Mouse (Mus musculus) intestine, embryonic 15.5 days (tissue): ENCODE measurements around the gene Glis2. TPM values are rescaled to one million over a fixed set of nuclear protein-coding genes. Genes with fewer than 3 reads are reported as not detected.
"Not testable (repeated sequence)": the region's sequence is repeated elsewhere in the genome, so short reads cannot be mapped to it uniquely, and the experiment has no call there.

ENCODE experiments used
- ATAC-seq: fragments of 200-750 bp; cut with Nextera tagmentation; 2 replicates; pipeline ENCODE4 v1.8.0; 2017; ENCODE audit warnings: moderate TSS enrichment, moderate library complexity
- H3K27ac ChIP-seq: fragments of 300-500 bp; sonication (generic); 2 replicates; pipeline ENCODE4 v1.5.1; 2015; ENCODE audit warnings: mild to moderate bottlenecking, inconsistent platforms
- H3K27me3 ChIP-seq: fragments of 300-500 bp; sonication (generic); replicated peaks from 2 replicates; pipeline ENCODE4 v1.6.1; 2015; ENCODE audit warnings: inconsistent platforms
- H3K36me3 ChIP-seq: fragments of 300-500 bp; sonication (generic); 2 replicates; pipeline ENCODE4 v1.6.1; 2015; ENCODE audit warnings: inconsistent platforms
- H3K4me1 ChIP-seq: fragments of 300-500 bp; sonication (generic); replicated peaks from 2 replicates; pipeline ENCODE4 v1.6.1; 2015; ENCODE audit warnings: inconsistent platforms
- H3K4me2 ChIP-seq: fragments of 300-500 bp; sonication (generic); replicated peaks from 2 replicates; pipeline ENCODE4 v1.6.1; 2015; ENCODE audit warnings: mild to moderate bottlenecking, inconsistent platforms
- H3K4me3 ChIP-seq: fragments of 300-500 bp; sonication (generic); replicated peaks from 2 replicates; pipeline ENCODE4 v1.5.1; 2015; ENCODE audit warnings: inconsistent platforms
- H3K9ac ChIP-seq: fragments of 300-500 bp; sonication (generic); 2 replicates; pipeline ENCODE4 v1.6.1; 2015; ENCODE audit warnings: inconsistent platforms
- H3K9me3 ChIP-seq: fragments of 300-500 bp; sonication (generic); 2 replicates; pipeline ENCODE4 v1.6.1; 2016; ENCODE audit warnings: inconsistent platforms
- WGBS: fragments of 180-500 bp; shearing (Covaris S2); methylation state at CpG from one replicate; pipeline ENCODE4 v1.1.7; 2015; 5-methylcytosine and 5-hydroxymethylcytosine counted together
- polyA plus RNA-seq: library from polyadenylated mRNA; unstranded; fragments of >200 nt; fragmentation: Nextera tagmentation; extraction: Ambion mirVana; gene quantifications from 2 replicates; pipeline ENCODE4 v1.2.1, GENCODE M21; 2015

Gene Glis2
- polyA plus RNA-seq, 1 experiment from 2014 or later = 23.5 TPM

DNA sequence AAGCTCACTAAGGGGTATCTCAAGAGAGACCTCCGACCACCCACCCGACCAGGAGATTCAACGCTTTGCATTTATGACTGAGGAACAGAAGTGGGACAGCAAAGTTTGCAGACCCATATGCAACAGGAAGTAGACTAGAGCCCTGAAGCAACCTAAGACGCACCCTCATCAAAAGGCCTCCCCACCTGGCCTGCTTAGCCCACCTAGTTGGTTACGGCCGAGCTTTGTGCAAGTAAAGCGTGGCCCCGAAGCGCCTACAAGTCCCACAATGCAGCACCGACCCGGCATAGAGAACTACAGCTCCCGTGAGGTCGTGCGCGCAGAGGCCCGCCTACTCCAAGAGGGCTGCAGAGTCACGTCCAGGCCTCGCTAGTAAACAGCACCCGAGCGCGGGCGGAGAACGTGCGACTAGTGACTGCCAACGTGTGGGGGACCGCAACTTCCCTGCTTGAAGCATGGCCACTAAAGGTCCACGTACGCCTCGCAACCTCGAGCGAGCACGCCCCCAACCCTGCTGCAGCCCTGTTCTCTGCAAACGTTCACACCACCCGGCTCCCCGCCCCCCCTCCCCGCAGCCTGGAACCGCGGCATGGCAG is 36.0 kb upstream of the Glis2 start:
- under 1% methylated on average over 38 of the region's 38 CpGs for WGBS
- ATAC-seq = peak; percentile 88
- Histone ChIP-seq H3K4me2 (peak overlapping the region; percentile 93), H3K27me3 (no peaks in the 10 kb centered on the region), H3K36me3 (0 out of 2 replicates have a peak, but pooled peaks cover 3% of the 10 kb centered on the region), H3K4me3 (peak overlapping the region; percentile 84), H3K9me3 (no peaks in the 10 kb centered on the region), H3K9ac (peak overlapping the region; percentile 72), H3K4me1 (peaks cover 32% of the 10 kb centered on the region), H3K27ac (peak overlapping the region; percentile 97)

DNA sequence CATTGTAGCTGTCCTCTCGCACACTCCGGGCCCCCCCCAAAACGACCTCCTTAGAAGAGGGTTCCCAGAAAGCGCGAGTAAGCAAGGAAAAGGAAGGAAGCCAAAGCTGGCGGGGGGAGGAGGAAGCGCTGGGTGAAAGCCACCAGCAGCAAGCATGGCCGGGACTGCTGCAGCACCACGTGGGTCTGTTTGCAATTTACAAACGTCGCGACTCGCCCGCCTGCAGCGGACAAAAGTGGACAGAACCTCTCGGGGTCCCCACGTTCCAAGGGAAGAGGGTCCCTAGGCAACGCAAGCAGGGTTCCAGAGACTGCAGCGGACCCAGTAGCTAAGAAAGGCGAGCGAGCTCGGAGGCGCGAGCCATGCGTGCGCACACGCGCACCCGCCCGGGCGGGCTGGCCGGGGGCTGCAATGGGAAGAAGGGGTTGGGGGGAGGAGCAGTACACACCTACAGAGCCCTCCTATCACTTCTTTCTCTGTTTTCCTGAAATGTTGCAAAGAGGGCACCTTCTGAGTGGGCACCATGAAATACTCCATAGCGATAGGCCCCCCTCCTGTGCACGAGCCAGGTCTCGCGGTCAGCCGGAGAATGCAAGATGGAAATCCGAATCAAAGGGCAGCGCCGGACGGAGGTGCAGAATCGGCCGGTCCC is 35.4 kb upstream of the Glis2 start:
- no peaks in the 10 kb centered on the region for H3K9me3 ChIP-seq
- peak; percentile 39 for ATAC-seq
- peak overlapping the region; percentile 97 for H3K27ac ChIP-seq
- peak overlapping the region; percentile 72 for H3K9ac ChIP-seq
- 0 out of 2 replicates have a peak, but pooled peaks cover 3% of the 10 kb centered on the region for H3K36me3 ChIP-seq
- under 1% methylated on average over 43 of the region's 43 CpGs for WGBS
- H3K4me1 ChIP-seq = peaks cover 26% of the 10 kb centered on the region
- H3K4me3 ChIP-seq = peak overlapping the region; percentile 84
- peak overlapping the region; percentile 93 for H3K4me2 ChIP-seq
- no peaks in the 10 kb centered on the region for H3K27me3 ChIP-seq

DNA sequence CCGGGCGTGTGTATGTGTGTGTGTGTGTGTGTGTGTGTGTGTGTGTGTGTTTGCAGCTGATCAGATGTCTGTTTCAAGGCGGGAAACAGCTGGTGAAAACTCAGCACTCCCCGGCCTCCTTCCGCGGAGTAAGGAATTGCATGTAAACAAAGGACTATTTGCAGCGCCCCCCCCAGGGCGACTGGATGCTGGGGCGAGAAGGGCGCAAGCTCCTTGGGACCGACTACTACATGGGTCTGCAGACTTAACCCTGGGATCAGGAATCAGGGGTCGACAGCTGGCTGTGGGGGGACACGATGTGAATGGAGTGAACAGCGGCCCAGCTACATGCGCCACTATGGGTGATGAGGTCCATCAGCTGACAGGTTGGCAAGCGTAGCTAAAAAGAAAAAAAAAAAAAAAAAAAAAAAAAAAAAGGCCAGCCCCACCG is 34.8 kb upstream of the Glis2 start, which contains the start of gene Tfap4:
Tfap4 (minus strand) TSS at position 140 of the 430 bp plus-strand sequence.
- Histone ChIP-seq H3K4me3 (peak within 1 kb of the TSS; percentile 84), H3K4me2 (peak within 1 kb of the TSS; percentile 93), H3K27me3 (no peaks in the 10 kb centered on the region), H3K9ac (peak within 1 kb of the TSS; percentile 72), H3K4me1 (peaks cover 23% of the 10 kb centered on the region), H3K36me3 (0 out of 2 replicates have a peak, but pooled peaks cover 3% of the 10 kb centered on the region), H3K27ac (peak within 1 kb of the TSS; percentile 97), H3K9me3 (no peaks in the 10 kb centered on the region)
- 0% methylated on average over 15 of the region's 17 CpGs for WGBS
- ATAC-seq = peak; percentile 37

DNA sequence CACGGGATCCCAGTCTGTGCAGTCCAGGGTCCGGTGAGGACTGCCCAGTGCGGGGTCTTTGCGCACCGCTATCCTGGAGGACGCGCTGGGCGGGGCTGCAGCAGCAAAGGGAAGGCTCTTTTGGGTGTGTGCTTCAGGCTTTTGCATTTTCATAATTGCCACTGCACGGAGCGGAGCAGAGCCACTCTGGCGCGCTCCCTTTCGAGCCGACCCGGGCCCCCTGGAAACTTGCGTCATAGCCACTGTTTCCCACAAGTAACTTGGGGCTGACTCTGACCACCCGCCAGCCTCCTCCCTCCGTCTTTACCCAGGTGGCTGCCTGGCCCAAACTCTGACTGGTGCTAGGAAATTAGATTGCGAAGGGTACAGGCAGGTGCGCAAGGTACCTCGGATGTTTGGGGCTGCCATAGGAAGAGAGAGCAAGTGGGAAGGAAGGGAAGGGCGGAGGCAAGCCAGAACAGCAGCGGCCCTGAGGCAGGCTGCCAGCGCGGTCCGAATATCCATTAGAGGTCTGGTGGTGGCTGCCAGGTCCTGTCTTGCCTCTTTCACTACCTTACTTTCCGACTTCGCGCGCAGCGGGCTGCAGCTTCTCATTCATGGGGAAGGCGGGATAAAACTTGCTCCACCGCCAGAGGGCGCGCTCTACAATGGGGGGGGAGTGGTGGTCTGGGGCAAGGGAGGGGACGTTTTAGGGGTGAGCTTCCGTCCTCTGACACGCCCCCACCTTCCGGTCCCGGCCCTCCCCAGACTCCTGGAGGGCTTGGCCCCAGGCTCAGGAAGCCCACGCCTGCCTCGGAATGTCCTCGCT is 34.2 kb upstream of the Glis2 start:
- H3K9ac ChIP-seq = peak overlapping the region; percentile 72
- 1% methylated on average over 43 of the region's 43 CpGs for WGBS
- peak overlapping the region; percentile 97 for H3K27ac ChIP-seq
- H3K4me3 ChIP-seq = peak overlapping the region; percentile 84
- peaks cover 20% of the 10 kb centered on the region for H3K4me1 ChIP-seq
- no peaks in the 10 kb centered on the region for H3K9me3 ChIP-seq
- ATAC-seq = peak; percentile 23
- no peaks in the 10 kb centered on the region for H3K36me3 ChIP-seq
- H3K4me2 ChIP-seq = peak overlapping the region; percentile 93
- H3K27me3 ChIP-seq = no peaks in the 10 kb centered on the region

DNA sequence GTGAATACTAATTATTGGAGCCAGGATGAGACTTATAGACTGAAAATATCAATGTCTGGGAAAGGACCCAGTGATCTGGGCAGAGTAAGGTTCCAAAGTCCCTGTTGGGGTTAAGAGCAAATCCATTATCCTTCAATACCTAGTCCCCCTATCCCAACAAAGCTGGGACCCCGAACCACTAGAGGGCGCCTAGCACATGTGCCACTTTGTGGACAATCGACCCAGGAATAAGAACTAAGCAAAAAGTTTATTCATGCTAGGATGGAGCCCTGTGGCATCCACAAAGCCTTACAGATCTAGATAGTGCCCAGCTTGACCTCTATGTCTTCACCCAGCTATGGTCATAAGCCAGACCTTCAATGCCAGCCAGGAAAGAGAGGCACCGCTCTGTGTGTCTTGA is 26.6 kb upstream of the Glis2 start:
- Histone ChIP-seq H3K9ac (no peak overlapping the region), H3K9me3 (no peaks in the 10 kb centered on the region), H3K36me3 (no peaks in the 10 kb centered on the region), H3K4me2 (no peak overlapping the region), H3K27me3 (no peaks in the 10 kb centered on the region), H3K27ac (no peak overlapping the region), H3K4me3 (no peak overlapping the region), H3K4me1 (0 out of 2 replicates have a peak, but pooled peaks cover 5% of the 10 kb centered on the region)
- 24% methylated on average over 4 of the region's 4 CpGs for WGBS
- ATAC-seq = peak; percentile 71

DNA sequence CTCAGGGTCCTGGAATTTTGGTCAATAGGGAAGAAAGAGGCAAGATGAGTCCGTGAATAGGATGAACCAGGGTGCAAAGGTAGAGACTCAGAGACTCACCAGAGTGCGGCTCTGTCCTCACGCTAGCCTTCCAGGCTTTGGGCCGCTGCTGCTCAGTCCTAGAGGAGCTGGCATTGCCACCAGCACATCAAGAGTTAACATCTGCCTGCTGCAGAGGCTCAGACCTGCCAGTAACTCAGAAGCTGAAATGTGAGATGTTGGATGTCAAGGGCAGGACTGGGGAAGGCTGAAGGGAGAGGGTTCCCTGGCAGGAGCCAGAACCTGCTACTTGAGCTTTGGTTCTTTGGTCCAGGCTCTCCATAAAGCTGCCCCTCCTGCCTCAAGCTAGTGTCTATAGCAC is 23.8 kb upstream of the Glis2 start:
- Histone ChIP-seq H3K4me1 (0 out of 2 replicates have a peak, but pooled peaks cover 5% of the 10 kb centered on the region), H3K27me3 (no peaks in the 10 kb centered on the region), H3K36me3 (no peaks in the 10 kb centered on the region), H3K9ac (no peak overlapping the region), H3K4me2 (no peak overlapping the region), H3K4me3 (no peak overlapping the region), H3K9me3 (no peaks in the 10 kb centered on the region), H3K27ac (no peak overlapping the region)
- 62% methylated on average over 4 of the region's 4 CpGs for WGBS
- ATAC-seq = no peak

DNA sequence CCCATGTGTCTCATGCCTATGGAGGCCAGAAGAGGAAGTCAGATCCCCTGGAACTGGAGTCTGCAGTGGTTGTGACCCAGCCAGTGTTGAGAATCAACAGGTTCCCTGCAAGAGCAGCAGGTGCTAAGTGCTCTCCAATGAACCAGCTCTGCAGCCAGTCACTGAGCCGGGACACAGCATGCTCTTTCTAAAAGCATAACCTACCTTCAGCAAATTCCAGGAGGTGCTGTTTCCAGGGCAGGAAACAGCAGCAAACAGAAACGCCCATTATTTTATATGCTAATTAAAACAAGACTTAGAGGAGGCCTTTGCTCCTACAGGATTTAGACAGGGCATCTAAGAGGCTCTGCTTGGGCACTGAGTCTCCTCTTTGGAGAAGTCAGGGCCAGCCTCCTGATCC is 18.5 kb upstream of the Glis2 start:
- Histone ChIP-seq H3K4me1 (0 out of 2 replicates have a peak, but pooled peaks cover 4% of the 10 kb centered on the region), H3K9ac (no peak overlapping the region), H3K9me3 (no peaks in the 10 kb centered on the region), H3K27me3 (no peaks in the 10 kb centered on the region), H3K36me3 (no peaks in the 10 kb centered on the region), H3K27ac (no peak overlapping the region), H3K4me2 (no peak overlapping the region), H3K4me3 (no peak overlapping the region)
- WGBS = 67% methylated on average over 2 of the region's 2 CpGs
- no peak for ATAC-seq

DNA sequence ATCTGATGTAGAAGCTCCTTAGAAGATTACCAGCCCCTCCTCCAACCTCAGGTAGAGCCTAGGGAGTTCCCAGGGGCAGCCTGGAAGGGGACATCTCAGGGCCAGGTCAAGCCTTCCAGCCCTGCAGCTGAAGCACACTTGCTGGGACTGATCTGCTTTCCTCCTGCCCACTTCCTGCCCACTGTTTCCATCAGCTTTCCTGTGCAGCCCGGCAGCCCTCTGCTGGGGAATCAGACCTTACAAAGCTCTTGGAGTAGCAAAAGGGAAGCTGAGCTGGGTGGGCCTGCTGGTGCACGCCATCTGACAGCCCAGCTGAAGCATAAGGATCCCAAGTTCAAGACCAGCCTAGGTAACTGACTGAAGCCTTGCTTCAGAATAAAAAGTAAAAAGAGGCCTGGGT is 17.6 kb upstream of the Glis2 start:
- Histone ChIP-seq H3K36me3 (no peaks in the 10 kb centered on the region), H3K9me3 (no peaks in the 10 kb centered on the region), H3K4me2 (no peak overlapping the region), H3K27me3 (no peaks in the 10 kb centered on the region), H3K4me3 (no peak overlapping the region), H3K9ac (no peak overlapping the region), H3K4me1 (0 out of 2 replicates have a peak, but pooled peaks cover 4% of the 10 kb centered on the region), H3K27ac (no peak overlapping the region)
- ATAC-seq = no peak
- WGBS = 54% methylated on average over 2 of the region's 2 CpGs

DNA sequence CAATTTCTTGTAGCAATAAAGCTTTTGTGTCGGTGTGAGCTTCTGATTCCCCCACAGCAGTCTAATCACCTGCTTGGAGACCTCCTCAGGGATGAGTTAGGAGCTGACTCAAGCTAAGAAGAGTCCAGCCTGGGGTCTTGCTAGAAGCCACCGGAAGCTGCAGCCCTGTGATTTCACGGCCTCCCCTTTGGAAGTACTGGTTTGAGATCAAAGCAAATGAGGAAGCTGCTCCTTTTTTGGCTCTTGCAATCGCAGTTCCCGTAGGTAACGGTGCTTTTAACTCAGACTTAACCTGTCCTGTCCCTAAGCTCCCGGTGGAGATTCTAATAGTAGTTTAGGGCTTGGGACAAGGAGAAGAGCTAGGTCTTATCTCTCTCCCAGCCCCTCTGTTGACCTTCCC is 15.9 kb upstream of the Glis2 start:
- no peaks in the 10 kb centered on the region for H3K36me3 ChIP-seq
- no peak overlapping the region for H3K4me3 ChIP-seq
- 0 out of 2 replicates have a peak, but pooled peaks cover 4% of the 10 kb centered on the region for H3K4me1 ChIP-seq
- no peak overlapping the region for H3K27ac ChIP-seq
- WGBS = 54% methylated on average over 7 of the region's 7 CpGs
- no peak overlapping the region for H3K9ac ChIP-seq
- no peaks in the 10 kb centered on the region for H3K9me3 ChIP-seq
- no peaks in the 10 kb centered on the region for H3K27me3 ChIP-seq
- ATAC-seq = no peak
- no peak overlapping the region for H3K4me2 ChIP-seq

DNA sequence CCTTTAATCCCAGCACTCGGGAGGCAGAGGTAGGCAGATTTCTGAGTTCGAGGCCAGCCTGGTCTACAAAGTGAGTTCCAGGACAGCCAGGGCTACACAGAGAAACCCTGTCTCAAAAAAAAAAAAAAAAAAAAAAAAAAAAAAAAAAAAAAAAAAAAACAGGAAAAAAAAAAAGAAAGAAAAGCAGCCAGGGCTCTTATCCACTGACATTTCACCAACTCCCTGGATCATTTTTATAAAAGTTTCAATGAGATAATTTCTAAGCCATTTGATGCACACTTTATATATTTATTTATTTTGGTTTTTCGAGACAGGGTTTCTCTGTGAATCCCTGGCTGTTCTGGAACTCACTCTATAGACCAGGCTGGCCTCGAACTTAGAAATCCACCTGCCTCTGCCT is 13.3 kb upstream of the Glis2 start:
- not testable (repeated sequence) for H3K9ac ChIP-seq, H3K36me3 ChIP-seq, H3K27me3 ChIP-seq, ATAC-seq, H3K4me2 ChIP-seq, H3K9me3 ChIP-seq, H3K27ac ChIP-seq, H3K4me3 ChIP-seq
- 83% methylated on average over 4 of the region's 4 CpGs for WGBS
- H3K4me1 ChIP-seq = peaks cover 10% of the 10 kb centered on the region; the same call in 1 of the 2 replicates

DNA sequence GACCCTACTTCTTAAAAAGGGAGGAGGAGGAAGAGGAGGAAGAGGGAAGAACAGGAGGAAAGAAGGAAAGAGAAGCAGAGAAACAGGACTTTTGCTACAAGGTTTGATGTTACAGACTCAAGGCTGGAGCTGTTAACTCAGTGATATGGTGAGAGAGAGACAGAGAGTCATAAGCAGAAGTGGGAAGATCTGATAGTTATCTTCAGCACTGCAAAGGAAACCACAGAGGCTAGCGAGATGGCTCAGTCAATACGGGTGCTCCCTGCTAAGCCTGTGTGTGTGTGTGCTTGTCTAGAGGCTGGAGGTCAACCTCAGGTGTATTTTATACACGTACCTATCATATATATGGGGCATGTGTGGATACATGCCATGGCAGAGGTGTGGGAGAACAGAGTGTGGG is 10.7 kb upstream of the Glis2 start:
- no peak for ATAC-seq
- 73% methylated on average over 3 of the region's 3 CpGs for WGBS
- peaks cover 22% of the 10 kb centered on the region for H3K4me1 ChIP-seq

DNA sequence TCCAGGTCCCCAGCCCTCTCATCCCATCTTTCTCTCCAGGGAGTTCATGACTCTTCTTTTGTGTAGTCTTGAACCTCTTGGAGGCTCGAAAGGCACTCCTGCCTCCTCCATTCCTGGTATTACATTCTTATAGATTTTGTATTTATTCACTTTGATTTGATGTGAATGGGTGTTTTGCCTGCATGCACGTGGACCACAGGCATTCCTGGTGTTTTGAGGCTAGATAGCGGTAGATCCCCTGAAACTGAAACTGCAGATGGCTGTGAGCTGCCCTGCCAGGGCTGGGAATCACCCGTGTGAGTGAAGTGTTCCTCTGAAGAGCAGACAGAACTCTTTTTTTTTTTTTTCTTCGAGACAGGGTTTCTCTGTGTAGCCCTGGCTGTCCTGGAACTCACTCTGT is 10.1 kb upstream of the Glis2 start:
- Histone ChIP-seq H3K4me3 (no peak overlapping the region), H3K27me3 (no peaks in the 10 kb centered on the region), H3K9ac (no peak overlapping the region), H3K4me1 (peaks cover 19% of the 10 kb centered on the region), H3K4me2 (no peak overlapping the region), H3K36me3 (peaks cover under 1% of the 10 kb centered on the region; the same call in 1 of the 2 replicates), H3K27ac (no peak overlapping the region), H3K9me3 (no peaks in the 10 kb centered on the region)
- ATAC-seq = no peak
- whole genome bisulfite sequencing = 74% methylated on average over 5 of the region's 5 CpGs

More for the DNA sequence above, 10.7 kb upstream of the Glis2 start:
- Histone ChIP-seq H3K4me3 (no peak overlapping the region), H3K27ac (no peak overlapping the region), H3K9me3 (no peaks in the 10 kb centered on the region), H3K36me3 (no peaks in the 10 kb centered on the region), H3K27me3 (no peaks in the 10 kb centered on the region), H3K9ac (no peak overlapping the region), H3K4me2 (no peak overlapping the region)
